Mouse (Mus musculus) ES-E14 (cell line): ENCODE results near the gene Ccdc182. TPM values are rescaled to one million over a fixed set of nuclear protein-coding genes. Genes with fewer than 3 reads are reported as not detected.

Experiments used
- DNase-seq: peaks from one replicate; pipeline ENCODE4 v3.0.0-alpha.2; 2013; ENCODE audit warnings: low read depth, low spot score
- H3K27ac ChIP-seq: 2 replicates; pipeline ENCODE4 v1.5.1; 2012; ENCODE audit warnings: low read depth, mild to moderate bottlenecking, low read length, moderate library complexity, mixed read lengths; ENCODE audit not compliant: poor library complexity, insufficient read depth, severe bottlenecking
- H3K36me3 ChIP-seq: 2 replicates; pipeline ENCODE4 v1.6.1; 2012; ENCODE audit warnings: mild to moderate bottlenecking, low read length, moderate library complexity, mixed read lengths; ENCODE audit not compliant: control insufficient read depth, poor library complexity, insufficient read depth, severe bottlenecking
- H3K4me1 ChIP-seq, 2 experiments: fragments of 150-350 bp in 1 of 2; sonication (generic) in 1 of 2; 2 replicates each; pipeline ENCODE4 v1.6.1; 2012; ENCODE audit warnings: low read length in 2 of 2, mild to moderate bottlenecking in 1 of 2, mixed read lengths in 1 of 2; ENCODE audit not compliant: control insufficient read depth in 2 of 2, insufficient read depth in 2 of 2, poor library complexity in 1 of 2
- H3K4me3 ChIP-seq, 2 experiments: fragments of 150-350 bp in 1 of 2; sonication (generic) in 1 of 2; 2 replicates each; pipeline ENCODE4 v1.5.1; 2012; ENCODE audit warnings: low read length in 2 of 2, low read depth in 1 of 2, mild to moderate bottlenecking in 1 of 2, mixed read lengths in 1 of 2; ENCODE audit not compliant: insufficient read depth in 1 of 2, poor library complexity in 1 of 2, severe bottlenecking in 1 of 2
- H3K9ac ChIP-seq: 2 replicates; pipeline ENCODE4 v1.6.1; 2012; ENCODE audit warnings: low read depth, mild to moderate bottlenecking, low read length, mixed read lengths; ENCODE audit not compliant: poor library complexity, insufficient read depth, severe bottlenecking
- H3K9me3 ChIP-seq: fragments of 150-350 bp; sonication (generic); 2 replicates; pipeline ENCODE4 v1.6.1; 2012; ENCODE audit warnings: low read depth, mild to moderate bottlenecking, low read length; ENCODE audit not compliant: control insufficient read depth, insufficient read depth
- CHD2 ChIP-seq: IDR thresholded peaks from 2 replicates; pipeline ENCODE4 v1.6.1; 2014; ENCODE audit warnings: mild to moderate bottlenecking, low read depth, low read length, inconsistent platforms
- HCFC1 ChIP-seq: IDR thresholded peaks from 2 replicates; pipeline ENCODE4 v1.6.1; 2012; ENCODE audit warnings: low read length, inconsistent platforms, borderline replicate concordance; ENCODE audit not compliant: insufficient read depth
- MAFK ChIP-seq: IDR thresholded peaks from 2 replicates; pipeline ENCODE4 v1.6.1; 2014; ENCODE audit warnings: mild to moderate bottlenecking, low read depth, low read length, inconsistent platforms; ENCODE audit not compliant: insufficient read depth
- ZC3H11A ChIP-seq: IDR thresholded peaks from 2 replicates; pipeline ENCODE4 v1.6.1; 2012; ENCODE audit warnings: low read depth, mild to moderate bottlenecking, inconsistent platforms, low read length, borderline replicate concordance
- ZNF384 ChIP-seq: IDR thresholded peaks from 2 replicates; pipeline ENCODE4 v1.6.1; 2012; ENCODE audit warnings: low read depth, low read length, inconsistent platforms
- in situ Hi-C, 2 experiments: fragments of 600-800 bp; cut with MboI; formaldehyde crosslinking; loops; one replicate each; pipeline ENCODE4 v1.15.1; 2025; ENCODE audit warnings: low sequenced_read_pairs in 2 of 2, inconsistent platforms in 1 of 2; ENCODE audit not compliant: unreplicated experiment in 2 of 2
- total RNA-seq: library from RNA; depleted of rRNA; stranded (reverse); fragments of 300-350 nt; gene quantifications from 2 replicates; pipeline ENCODE4 v1.2.3, GENCODE M21; 2012

Ccdc182 gene
- total RNA-seq, 1 experiment: not detected

GRCm38 (mm10) chr11:88301619-88302018 is 7.8 kb downstream of the Ccdc182 start:
- Histone ChIP-seq H3K9ac (no peak overlapping the region), H3K36me3 (no peaks in the 10 kb centered on the region), H3K4me3 (no peak overlapping the region), H3K4me1 (no peaks in the 10 kb centered on the region), H3K27ac (no peak overlapping the region), H3K9me3 (no peaks in the 10 kb centered on the region)
- no peak for TF ChIP-seq MAFK
- no peak for TF ChIP-seq CHD2
- TF ChIP-seq ZC3H11A: no peak
- no peak for TF ChIP-seq ZNF384
- TF ChIP-seq HCFC1: no peak
- no peak for DNase-seq
- in situ Hi-C loops: loop anchor here in 1 of 2 experiments (10.0 kb wide), 1 partner anchor 523 kb away; no protein-coding TSS in a partner anchor

DNA sequence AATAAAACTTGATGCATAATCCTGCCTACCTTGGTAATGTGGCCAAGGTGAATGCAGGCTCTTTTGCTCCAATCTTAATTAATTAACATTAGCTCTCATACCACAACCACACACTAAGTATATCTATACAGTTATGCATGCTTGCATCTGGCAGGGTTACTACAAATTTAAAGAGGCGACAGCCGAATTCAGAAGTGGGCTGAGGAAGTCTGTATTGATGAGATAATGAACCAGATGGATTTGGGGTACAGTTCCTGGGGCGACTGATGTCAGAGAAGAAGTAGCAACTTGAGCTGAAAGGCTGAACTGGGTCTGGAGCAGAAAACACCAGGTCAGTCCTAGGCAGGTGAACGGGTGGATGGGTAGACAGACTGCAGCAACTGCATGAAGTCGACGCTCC is 11.9 kb downstream of the Ccdc182 start:
- Histone ChIP-seq H3K4me1 (peaks cover 0 to 6% of the 10 kb centered on the region in 2 experiments; a peak in 2 of 4 replicates), H3K27ac (no peak overlapping the region), H3K9ac (no peak overlapping the region), H3K4me3 (no peak overlapping the region), H3K9me3 (no peaks in the 10 kb centered on the region), H3K36me3 (no peaks in the 10 kb centered on the region)
- TF ChIP-seq HCFC1 (no peak), MAFK (no peak), ZNF384 (no peak), ZC3H11A (no peak), CHD2 (no peak)
- in situ Hi-C loops: loop anchor here in 1 of 2 experiments (10.0 kb wide), 1 partner anchor 519 kb away; no protein-coding TSS in a partner anchor
- no peak for DNase-seq

DNA sequence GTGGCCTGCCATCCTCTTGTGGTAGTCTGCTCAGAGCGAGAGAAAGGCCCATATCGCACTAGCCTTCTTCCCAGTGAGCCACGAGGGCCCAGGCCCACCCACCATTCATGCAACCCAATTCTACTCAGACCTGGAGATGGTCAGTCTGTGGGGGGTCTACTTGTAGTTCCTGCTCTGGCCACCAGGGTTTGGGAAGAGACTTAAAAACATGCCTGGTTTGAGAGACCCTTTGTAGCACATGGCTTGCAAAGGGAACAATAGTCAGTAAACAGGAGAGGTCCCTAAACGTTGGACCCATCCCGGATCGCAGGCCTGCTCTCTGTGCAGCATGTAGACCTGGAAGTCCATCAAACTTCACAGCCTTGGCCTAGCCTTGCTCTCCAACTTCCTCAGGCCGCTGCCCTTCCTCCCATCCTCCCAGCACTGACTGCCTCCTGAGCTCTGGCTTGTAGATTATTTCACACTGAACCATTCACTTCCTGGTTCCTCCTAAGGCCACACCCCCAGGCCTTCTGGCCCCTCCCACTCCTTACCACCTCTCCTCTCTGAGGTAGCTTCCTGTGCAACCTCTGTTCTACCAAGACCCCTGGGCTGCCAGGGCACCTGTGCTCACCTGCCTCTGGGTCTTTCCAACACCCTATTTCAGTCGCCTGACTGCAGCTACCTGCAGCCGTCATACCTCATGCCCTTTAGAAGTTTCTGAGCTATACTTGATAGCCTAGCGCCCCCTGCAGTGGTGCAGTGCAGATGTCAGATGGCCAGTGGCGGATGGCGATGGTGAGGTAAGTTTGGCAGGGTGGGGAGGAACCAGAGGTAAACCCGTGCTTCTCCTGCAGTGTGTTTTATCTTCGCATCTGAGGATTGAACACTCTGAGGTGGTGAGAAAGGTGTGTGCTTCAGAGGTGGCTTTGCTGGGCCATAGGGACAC is 14.0 kb downstream of the Ccdc182 start:
- no peak overlapping the region for H3K27ac ChIP-seq
- H3K9me3 ChIP-seq: no peaks in the 10 kb centered on the region
- peak; percentile 95 for DNase-seq
- H3K4me3 ChIP-seq: peak overlapping the region; percentile 3 to 47; a peak in 3 of 4 replicates
- no peaks in the 10 kb centered on the region for H3K36me3 ChIP-seq
- peaks cover 0 to 6% of the 10 kb centered on the region in 2 experiments; a peak in 2 of 4 replicates for H3K4me1 ChIP-seq
- TF ChIP-seq HCFC1: 0 out of 2 replicates have a peak, but pooled peaks have one; percentile 32
- TF ChIP-seq ZC3H11A: 0 out of 2 replicates have a peak, but pooled peaks have one; percentile 19
- no peak for TF ChIP-seq CHD2
- no peak for TF ChIP-seq ZNF384
- TF ChIP-seq MAFK: no peak
- in situ Hi-C loops: loop anchor here in 1 of 2 experiments (10.0 kb wide), 1 partner anchor 517 kb away; no protein-coding TSS in a partner anchor
- H3K9ac ChIP-seq: peak overlapping the region; percentile 37; the same call in 1 of the 2 replicates

DNA sequence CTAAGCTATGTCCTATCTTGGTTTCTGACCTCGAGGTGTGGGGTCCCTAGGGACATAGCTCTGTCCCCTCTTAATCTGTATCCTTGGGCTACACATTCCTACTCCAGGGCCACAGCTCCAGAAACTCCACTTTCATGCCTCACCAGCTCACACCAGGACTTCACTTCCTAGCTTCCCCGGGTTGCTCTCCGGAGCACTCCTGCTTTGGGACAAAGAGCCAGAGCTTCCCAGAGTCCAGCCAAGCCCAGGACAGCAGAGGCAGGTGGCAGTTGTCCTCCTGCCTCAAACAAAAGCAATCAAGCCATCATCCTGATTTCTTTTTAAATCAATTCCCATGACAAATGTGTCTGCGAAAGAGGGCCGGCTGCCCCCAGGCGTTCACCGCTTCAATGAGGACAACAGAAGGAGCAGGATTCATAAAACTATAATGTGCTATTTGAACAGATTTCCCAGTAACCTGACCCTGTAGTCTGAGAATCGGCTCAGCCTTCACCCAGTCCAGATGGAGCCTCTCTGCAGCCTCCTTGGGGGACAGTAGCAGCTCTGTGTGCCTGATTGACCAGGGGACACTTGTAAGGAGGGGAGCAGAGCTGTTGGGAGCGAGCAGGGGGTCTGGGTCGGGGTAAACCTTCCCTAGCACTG is 15.3 kb downstream of the Ccdc182 start:
- H3K9me3 ChIP-seq: no peaks in the 10 kb centered on the region
- in situ Hi-C loops: loop anchor here in 1 of 2 experiments (10.0 kb wide), 1 partner anchor 516 kb away; no protein-coding TSS in a partner anchor
- H3K27ac ChIP-seq: no peak overlapping the region
- no peak for TF ChIP-seq MAFK
- TF ChIP-seq HCFC1: no peak
- TF ChIP-seq ZC3H11A: no peak
- no peak for TF ChIP-seq ZNF384
- no peak for TF ChIP-seq CHD2
- peaks cover 0 to 6% of the 10 kb centered on the region in 2 experiments; a peak in 2 of 4 replicates for H3K4me1 ChIP-seq
- no peak overlapping the region for H3K4me3 ChIP-seq
- no peaks in the 10 kb centered on the region for H3K36me3 ChIP-seq
- H3K9ac ChIP-seq: no peak overlapping the region
- no peak for DNase-seq
